Mouse (Mus musculus): Measurements from ENCODE around the gene Lamtor3.

- no peak for TF ChIP-seq CTCF (IDR thresholded peaks at IDR 0.05; ENCODE audit: borderline replicate concordance, insufficient read depth, low read depth, low read length)
- no peak for TF ChIP-seq POLR2A (IDR thresholded peaks at IDR 0.05; ENCODE audit: borderline replicate concordance, insufficient read depth, low read length)
These were observed 50.0 kb downstream of the Lamtor3 start for GRCm38 (mm10) chr3:137968105-137968819.
